Mouse (Mus musculus) small intestine, adult 2 months (tissue): ENCODE measurements around the gene Dyrk1a. TPM values are rescaled to one million over a fixed set of nuclear protein-coding genes. Genes with fewer than 3 reads are reported as not detected.

Experiments
- H3K27ac ChIP-seq: fragments of 200-500 bp; 2 replicates; pipeline ENCODE4 v1.5.1; 2012; ENCODE audit warnings: low read depth, low read length, control low read depth, inconsistent platforms; ENCODE audit not compliant: insufficient read depth
- H3K27me3 ChIP-seq: fragments of 200-500 bp; 2 replicates; pipeline ENCODE4 v1.6.1; 2012; ENCODE audit warnings: mild to moderate bottlenecking, moderate library complexity, low read length, inconsistent platforms; ENCODE audit not compliant: control insufficient read depth, insufficient read depth
- H3K36me3 ChIP-seq: fragments of 200-500 bp; 2 replicates; pipeline ENCODE4 v1.6.1; 2012; ENCODE audit warnings: mild to moderate bottlenecking, low read length, control low read depth, inconsistent platforms; ENCODE audit not compliant: control insufficient read depth, insufficient read depth
- H3K4me1 ChIP-seq: fragments of 200-500 bp; 2 replicates; pipeline ENCODE4 v1.6.1; 2012; ENCODE audit warnings: low read length, inconsistent platforms, mixed read lengths; ENCODE audit not compliant: control insufficient read depth, insufficient read depth, insufficient read length
- H3K4me3 ChIP-seq: fragments of 200-500 bp; 2 replicates; pipeline ENCODE4 v1.5.1; 2012; ENCODE audit warnings: low read depth, mild to moderate bottlenecking, control low read depth, inconsistent platforms, low read length, moderate library complexity
- CTCF ChIP-seq: fragments of 200-500 bp; IDR thresholded peaks from 2 replicates; pipeline ENCODE4 v1.5.1; 2012; ENCODE audit warnings: low read depth, mild to moderate bottlenecking, control low read depth, inconsistent platforms, low read length, moderate library complexity, mixed read lengths; ENCODE audit not compliant: insufficient replicate concordance, insufficient read length; ENCODE audit errors: extremely low read depth
- POLR2A ChIP-seq: fragments of 200-500 bp; IDR thresholded peaks from 2 replicates; pipeline ENCODE4 v1.6.1; 2012; ENCODE audit warnings: low read depth, mild to moderate bottlenecking, control low read depth, inconsistent platforms, low read length, moderate library complexity
- WGBS: fragments of 180-500 bp; shearing (Covaris S2); methylation state at CpG from one replicate; pipeline ENCODE4 v1.1.7; 2018; 5-methylcytosine and 5-hydroxymethylcytosine counted together
- polyA plus RNA-seq: library from polyadenylated mRNA; depleted of rRNA; stranded (reverse); fragments of >200 nt; gene quantifications from 2 replicates; pipeline ENCODE4 v1.2.3, GENCODE M21; 2012; rRNA removed

Gene Dyrk1a
- polyA plus RNA-seq, 1 experiment = 32.1 TPM

DNA sequence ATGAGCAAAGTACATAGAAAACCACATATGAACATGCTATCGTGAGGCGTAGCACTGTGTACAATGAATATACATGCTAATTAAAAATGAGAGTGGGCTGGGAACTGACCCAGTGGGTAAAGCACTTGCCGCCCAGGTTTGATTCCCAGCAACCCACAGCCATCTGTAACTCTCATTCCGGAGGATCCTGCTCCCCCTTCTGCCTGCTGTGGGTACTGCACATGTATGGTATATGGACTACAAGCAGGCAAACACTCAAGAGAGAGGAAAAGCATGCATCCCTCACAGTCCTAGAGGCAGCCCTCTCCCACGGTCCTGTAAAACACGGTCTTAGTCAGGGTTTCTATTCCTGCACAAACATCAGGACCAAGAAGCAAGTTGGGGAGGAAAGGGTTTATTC is 159.4 kb downstream of the Dyrk1a start:
- 88% methylated on average over 6 of the region's 6 CpGs for WGBS
- H3K27ac ChIP-seq = no peak overlapping the region
- H3K4me3 ChIP-seq = no peak overlapping the region
- TF ChIP-seq POLR2A (no peak), CTCF (no peak)
- H3K4me1 ChIP-seq = peaks cover 5% of the 10 kb centered on the region
- no peaks in the 10 kb centered on the region for H3K27me3 ChIP-seq
- H3K36me3 ChIP-seq = no peaks in the 10 kb centered on the region

DNA sequence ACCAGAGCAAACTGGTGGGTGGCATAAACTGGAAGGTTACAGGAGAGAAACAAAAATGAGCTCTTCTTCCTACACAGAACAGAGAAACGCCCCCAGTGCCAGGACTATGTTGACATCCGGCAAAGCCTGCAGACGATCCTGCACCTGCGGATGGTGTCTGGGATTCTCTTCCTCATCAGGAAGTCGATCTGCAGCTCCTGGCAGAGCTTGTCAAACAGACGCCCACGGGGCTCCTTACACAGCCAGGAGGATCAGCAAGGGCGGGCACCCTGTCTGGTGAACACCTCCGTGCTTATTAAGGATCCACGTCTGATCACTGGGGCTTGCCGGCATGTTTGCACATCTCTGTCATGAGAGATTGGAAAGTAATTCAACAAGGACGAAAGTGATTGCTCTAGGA is 161.2 kb downstream of the Dyrk1a start:
- no peaks in the 10 kb centered on the region for H3K4me1 ChIP-seq
- H3K27ac ChIP-seq = no peak overlapping the region
- H3K36me3 ChIP-seq = no peaks in the 10 kb centered on the region
- H3K27me3 ChIP-seq = no peaks in the 10 kb centered on the region
- TF ChIP-seq CTCF (no peak), POLR2A (no peak)
- H3K4me3 ChIP-seq = no peak overlapping the region
- WGBS = 23% methylated on average over 12 of the region's 12 CpGs

DNA sequence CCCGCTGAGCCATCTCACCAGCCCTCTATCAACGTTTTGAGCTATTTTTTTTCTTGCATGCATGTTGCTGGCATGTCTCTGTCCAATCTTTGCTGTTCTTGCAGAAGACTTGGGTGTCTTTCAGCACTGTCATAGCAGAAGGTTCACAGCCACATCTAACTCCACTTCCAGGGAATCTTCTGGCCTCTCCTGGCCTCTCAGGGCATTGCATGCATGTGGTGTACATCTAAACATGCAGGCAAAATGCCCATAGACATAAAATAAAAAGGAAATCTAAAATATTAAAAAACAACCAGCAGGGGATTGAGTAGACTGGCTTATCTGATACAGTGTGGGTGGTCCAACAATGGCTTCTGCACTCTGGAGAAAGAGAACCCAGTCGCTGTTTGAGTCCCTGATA is 165.7 kb downstream of the Dyrk1a start:
- Histone ChIP-seq H3K27me3 (no peaks in the 10 kb centered on the region), H3K4me1 (no peaks in the 10 kb centered on the region), H3K27ac (no peak overlapping the region), H3K36me3 (no peaks in the 10 kb centered on the region), H3K4me3 (no peak overlapping the region)
- TF ChIP-seq CTCF = no peak
- no peak for TF ChIP-seq POLR2A
- 58% methylated on average over 3 of the region's 3 CpGs for WGBS

DNA sequence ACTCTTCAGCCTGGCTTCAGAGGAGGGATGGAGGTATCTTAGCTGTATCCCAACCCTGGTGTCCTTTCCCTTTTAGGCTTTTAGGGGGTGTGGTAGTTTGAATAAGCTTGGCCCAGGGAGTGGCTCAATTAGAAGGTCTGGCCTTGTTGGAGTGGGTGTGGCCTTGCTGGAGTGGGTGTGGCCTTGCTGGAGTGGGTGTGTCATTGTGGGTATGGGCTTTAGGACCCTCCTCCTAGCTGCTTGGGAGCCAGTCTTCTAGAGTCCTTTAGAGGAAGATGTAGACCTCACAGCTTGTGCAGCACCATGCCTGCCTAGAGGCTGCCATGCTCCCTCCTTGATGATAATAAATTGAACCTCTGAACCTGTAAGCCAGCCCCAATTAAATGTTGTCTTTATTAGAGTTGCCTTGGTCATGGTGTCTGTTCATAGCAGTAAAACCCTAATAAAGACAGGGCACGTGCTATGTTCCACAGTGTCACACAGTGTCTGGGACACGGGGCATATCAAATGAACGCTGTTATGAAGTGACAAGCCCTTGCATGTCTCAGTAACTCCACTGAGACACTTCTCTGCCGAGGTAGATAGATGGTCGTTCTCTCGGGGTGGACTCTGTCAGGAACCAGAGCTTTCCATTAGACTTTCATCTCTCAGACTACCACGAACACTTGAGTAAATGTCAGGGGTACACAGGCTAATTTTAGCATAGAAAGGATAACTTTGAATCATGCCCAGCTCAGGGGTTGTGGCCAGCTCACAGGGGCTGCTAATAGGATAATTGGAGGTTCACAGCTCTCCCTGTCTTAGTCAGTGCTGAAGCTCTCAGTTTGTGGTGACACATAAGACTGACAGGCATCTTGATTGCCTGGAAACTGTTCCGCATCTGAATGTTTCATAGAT is 166.9 kb downstream of the Dyrk1a start:
- H3K4me3 ChIP-seq = no peak overlapping the region
- no peaks in the 10 kb centered on the region for H3K4me1 ChIP-seq
- 84% methylated on average over 8 of the region's 8 CpGs for WGBS
- H3K27me3 ChIP-seq = no peaks in the 10 kb centered on the region
- H3K36me3 ChIP-seq = no peaks in the 10 kb centered on the region
- H3K27ac ChIP-seq = no peak overlapping the region
- TF ChIP-seq POLR2A (no peak), CTCF (no peak)

DNA sequence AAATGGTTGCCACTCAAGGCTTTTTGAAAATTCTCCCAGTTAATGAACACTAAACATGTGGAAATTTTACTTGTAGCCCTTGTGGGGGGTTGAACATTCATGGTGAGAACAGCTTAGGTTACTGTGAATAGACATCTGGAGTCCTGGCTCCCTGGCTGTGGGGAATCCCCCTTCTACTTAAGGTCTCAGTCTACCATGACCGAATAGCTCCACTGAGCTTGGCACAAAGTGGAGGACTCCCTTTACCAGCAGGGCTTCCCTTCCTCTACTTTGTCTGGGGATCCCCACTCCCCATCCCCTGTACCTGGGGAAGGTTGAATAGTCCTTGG is 167.5 kb downstream of the Dyrk1a start:
- Histone ChIP-seq H3K27me3 (no peaks in the 10 kb centered on the region), H3K36me3 (no peaks in the 10 kb centered on the region), H3K27ac (no peak overlapping the region), H3K4me1 (no peaks in the 10 kb centered on the region), H3K4me3 (no peak overlapping the region)
- TF ChIP-seq CTCF (no peak), POLR2A (no peak)
- WGBS = 85% methylated on average over 1 of the region's 1 CpGs

DNA sequence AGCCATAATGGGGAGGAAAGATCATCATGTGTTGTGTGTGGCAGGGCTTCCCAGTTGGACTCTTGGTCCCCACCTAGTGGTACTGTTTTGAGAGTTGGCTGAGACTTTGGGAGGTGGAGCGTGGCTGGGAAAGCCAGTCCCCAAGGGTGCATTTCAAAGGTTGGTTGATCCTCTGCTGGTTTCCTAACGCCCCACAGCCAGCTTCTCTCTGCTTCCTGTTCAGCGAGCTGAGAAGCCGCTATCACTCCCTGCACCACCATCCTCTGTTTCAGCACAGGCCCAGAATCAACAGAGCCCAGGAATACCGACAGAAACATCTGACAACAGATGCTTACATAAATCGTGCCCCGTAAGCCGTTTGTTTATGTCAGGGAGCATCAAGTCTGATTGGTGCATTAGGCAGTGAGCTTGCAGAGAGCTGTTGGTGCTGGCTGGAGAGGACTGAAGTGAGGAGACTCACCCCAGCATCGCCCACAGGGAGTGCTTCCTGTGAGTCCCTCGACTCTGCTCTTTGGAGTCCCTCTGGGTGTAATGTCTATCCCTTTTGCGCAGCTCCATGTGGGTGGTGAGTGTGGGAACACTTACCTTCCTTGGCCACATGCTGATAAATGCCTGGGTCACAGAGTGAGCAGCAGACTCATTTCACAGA is 174.2 kb downstream of the Dyrk1a start:
- TF ChIP-seq POLR2A (no peak), CTCF (no peak; the same call in 1 of the 2 replicates)
- H3K36me3 ChIP-seq = no peaks in the 10 kb centered on the region
- H3K27ac ChIP-seq = no peak overlapping the region
- WGBS = 7% methylated on average over 11 of the region's 11 CpGs
- no peaks in the 10 kb centered on the region; the same call in 1 of the 2 replicates for H3K27me3 ChIP-seq
- H3K4me3 ChIP-seq = peak overlapping the region; percentile 7; the same call in 1 of the 2 replicates
- H3K4me1 ChIP-seq = no peaks in the 10 kb centered on the region

DNA sequence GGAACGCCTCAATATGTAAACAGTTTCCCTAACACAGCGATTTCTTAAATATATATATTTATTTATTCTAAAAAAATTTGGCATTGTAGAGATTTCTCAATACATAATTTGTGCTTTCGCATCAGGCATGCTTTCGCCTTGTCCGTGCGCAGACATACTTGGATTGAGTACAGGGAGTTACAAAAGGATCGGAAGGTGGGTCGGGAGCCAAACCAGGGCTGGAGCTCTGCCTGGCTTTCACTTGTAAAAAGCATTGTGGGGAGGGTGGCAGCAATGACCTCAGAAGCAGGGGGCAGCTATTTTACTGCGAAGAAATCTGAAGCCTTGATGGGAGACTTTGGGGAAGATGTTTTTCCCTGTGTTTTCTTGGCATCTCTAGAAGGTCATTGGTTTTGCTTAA is 175.2 kb downstream of the Dyrk1a start:
- TF ChIP-seq POLR2A (no peak), CTCF (no peak)
- Histone ChIP-seq H3K4me1 (no peaks in the 10 kb centered on the region), H3K27me3 (no peaks in the 10 kb centered on the region; the same call in 1 of the 2 replicates), H3K36me3 (no peaks in the 10 kb centered on the region), H3K27ac (no peak overlapping the region), H3K4me3 (no peak overlapping the region)
- 81% methylated on average over 9 of the region's 9 CpGs for WGBS

Other genes with a start within 250 kb of the Dyrk1a start
- 0.47 and 2.5 TPM in 2 replicates for gene Ripply3, start 241.6 kb upstream of the Dyrk1a start, polyA plus RNA-seq
- 6.4 and 7.4 TPM in 2 replicates for gene Ttc3, start 199.4 kb upstream of the Dyrk1a start, polyA plus RNA-seq
- 10.1 and 11.2 TPM in 2 replicates for gene Pigp, start 198.2 kb upstream of the Dyrk1a start, polyA plus RNA-seq
- gene Vps26c, start 43.2 kb upstream of the Dyrk1a start, polyA plus RNA-seq = 13.6 and 16.6 TPM in 2 replicates